Mouse (Mus musculus) hindbrain, embryonic 11.5 days (tissue): ENCODE measurements around the gene Dnaja2. TPM values are rescaled to one million over a fixed set of nuclear protein-coding genes. Genes with fewer than 3 reads are reported as not detected.

Experiments
- ATAC-seq: fragments of 200-750 bp; cut with Nextera tagmentation; 2 replicates; pipeline ENCODE4 v1.8.0; 2017; ENCODE audit warnings: mild to moderate bottlenecking, moderate TSS enrichment, moderate library complexity; ENCODE audit not compliant: low FRiP score
- DNase-seq: peaks from one replicate; pipeline ENCODE4 v3.0.0-alpha.2; 2015; ENCODE audit warnings: low spot score
- H3K27ac ChIP-seq: fragments of 300-500 bp; sonication (generic); 2 replicates; pipeline ENCODE4 v1.5.1; 2014; ENCODE audit warnings: mild to moderate bottlenecking, low read depth, low read length
- H3K27me3 ChIP-seq: fragments of 300-500 bp; sonication (generic); 2 replicates; pipeline ENCODE4 v1.6.1; 2014; ENCODE audit warnings: mild to moderate bottlenecking, low read length, moderate library complexity, mixed read lengths; ENCODE audit not compliant: control insufficient read depth, insufficient read depth
- H3K36me3 ChIP-seq: fragments of 300-500 bp; sonication (generic); 2 replicates; pipeline ENCODE4 v1.6.1; 2014; ENCODE audit warnings: mild to moderate bottlenecking, low read length, moderate library complexity, mixed read lengths; ENCODE audit not compliant: control insufficient read depth, insufficient read depth
- H3K4me1 ChIP-seq: fragments of 300-500 bp; sonication (generic); replicated peaks from 2 replicates; pipeline ENCODE4 v1.6.1; 2014; ENCODE audit warnings: low read length, mixed read lengths; ENCODE audit not compliant: control insufficient read depth, insufficient read depth
- H3K4me2 ChIP-seq: fragments of 300-500 bp; sonication (generic); replicated peaks from 2 replicates; pipeline ENCODE4 v1.6.1; 2014; ENCODE audit warnings: mild to moderate bottlenecking, low read depth, low read length
- H3K4me3 ChIP-seq: fragments of 300-500 bp; sonication (generic); 2 replicates; pipeline ENCODE4 v1.5.1; 2014; ENCODE audit warnings: low read depth, low read length
- H3K9ac ChIP-seq: fragments of 300-500 bp; sonication (generic); 2 replicates; pipeline ENCODE4 v1.6.1; 2014; ENCODE audit warnings: low read depth, low read length
- H3K9me3 ChIP-seq: fragments of 300-500 bp; sonication (generic); 2 replicates; pipeline ENCODE4 v1.6.1; 2016; ENCODE audit warnings: low read length; ENCODE audit not compliant: control insufficient read depth
- WGBS: fragments of 180-500 bp; shearing (Covaris S2); extraction: QIAGEN DNeasy Blood & Tissue Kit; methylation state at CpG from one replicate; pipeline ENCODE4 v1.1.7; 2014; 5-methylcytosine and 5-hydroxymethylcytosine counted together
- polyA plus RNA-seq: library from polyadenylated mRNA; unstranded; fragments of >200 nt; fragmentation: Nextera tagmentation; extraction: Ambion mirVana; gene quantifications from 2 replicates; pipeline ENCODE4 v1.2.1, GENCODE M21; 2014

The Dnaja2 gene
- polyA plus RNA-seq, 1 experiment from 2014 or later, result 209 TPM

- H3K4me3 ChIP-seq, result no peak overlapping the region
- H3K4me1 ChIP-seq, result no peaks in the 10 kb centered on the region
- H3K27ac ChIP-seq, result no peak overlapping the region
- no peaks in the 10 kb centered on the region for H3K9me3 ChIP-seq
- no peaks in the 10 kb centered on the region for H3K27me3 ChIP-seq
- no peak for DNase-seq
- no peak for ATAC-seq
- H3K9ac ChIP-seq, result no peak overlapping the region
- 73% methylated on average over 2 of the region's 2 CpGs for WGBS
- H3K4me2 ChIP-seq, result no peak overlapping the region
- H3K36me3 ChIP-seq, result no peaks in the 10 kb centered on the region
Observed at GRCm38 (mm10) chr8:85502381-85502780, 52.8 kb downstream of the Dnaja2 start.

- ATAC-seq, result no peak
- Histone ChIP-seq H3K27ac (no peak overlapping the region), H3K4me3 (no peak overlapping the region), H3K9ac (no peak overlapping the region), H3K4me1 (no peaks in the 10 kb centered on the region), H3K9me3 (no peaks in the 10 kb centered on the region), H3K4me2 (no peak overlapping the region), H3K36me3 (no peaks in the 10 kb centered on the region), H3K27me3 (no peaks in the 10 kb centered on the region)
- WGBS, result 73% methylated on average over 11 of the region's 11 CpGs
- no peak for DNase-seq
Observed at GRCm38 (mm10) chr8:85500955-85501685, 54.0 kb downstream of the Dnaja2 start.

GRCm38 (mm10) chr8:85500460-85500859 is 54.7 kb downstream of the Dnaja2 start:
- WGBS, result 91% methylated on average over 10 of the region's 10 CpGs
- DNase-seq (no peak), ATAC-seq (no peak)
- no peaks in the 10 kb centered on the region for H3K27me3 ChIP-seq
- no peak overlapping the region for H3K9ac ChIP-seq
- H3K4me3 ChIP-seq, result no peak overlapping the region
- H3K36me3 ChIP-seq, result no peaks in the 10 kb centered on the region
- no peak overlapping the region for H3K4me2 ChIP-seq
- H3K9me3 ChIP-seq, result no peaks in the 10 kb centered on the region
- no peaks in the 10 kb centered on the region for H3K4me1 ChIP-seq
- H3K27ac ChIP-seq, result no peak overlapping the region

- DNase-seq (no peak), ATAC-seq (no peak)
Observed at GRCm38 (mm10) chr8:85498577-85498976, 56.6 kb downstream of the Dnaja2 start.

DNA sequence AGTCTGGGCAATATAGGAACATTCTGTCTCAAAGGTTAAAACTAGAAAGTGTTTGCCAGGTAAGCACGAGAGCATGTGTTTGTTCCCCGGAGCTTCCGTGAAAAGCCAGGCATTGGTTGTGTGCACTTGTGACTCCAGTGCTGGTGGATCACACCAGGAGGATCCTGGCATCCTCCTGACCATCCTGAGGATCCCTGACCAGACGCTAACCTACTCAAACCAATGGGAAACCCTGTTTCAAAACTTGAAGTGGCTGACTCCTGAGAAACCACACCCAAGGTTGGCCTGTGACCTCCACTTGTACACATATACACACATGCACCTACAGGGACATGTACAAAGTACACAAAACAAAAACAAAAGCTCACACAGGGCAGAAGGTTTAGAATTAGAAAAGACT is 58.4 kb downstream of the Dnaja2 start:
- DNase-seq (no peak), ATAC-seq (no peak)
- Histone ChIP-seq H3K4me3 (no peak overlapping the region), H3K4me1 (peaks cover 3% of the 10 kb centered on the region; the same call in 1 of the 2 replicates), H3K4me2 (no peak overlapping the region), H3K27me3 (no peaks in the 10 kb centered on the region), H3K36me3 (no peaks in the 10 kb centered on the region), H3K9ac (no peak overlapping the region), H3K9me3 (no peaks in the 10 kb centered on the region), H3K27ac (no peak overlapping the region)
- WGBS, result 91% methylated on average over 4 of the region's 4 CpGs

More at GRCm38 (mm10) chr8:85498577-85498976, 56.6 kb downstream of the Dnaja2 start:
- H3K36me3 ChIP-seq, result no peaks in the 10 kb centered on the region
- H3K27ac ChIP-seq, result no peak overlapping the region
- no peaks in the 10 kb centered on the region for H3K9me3 ChIP-seq
- H3K9ac ChIP-seq, result no peak overlapping the region
- no peaks in the 10 kb centered on the region for H3K27me3 ChIP-seq
- no peak overlapping the region for H3K4me2 ChIP-seq
- no peak overlapping the region for H3K4me3 ChIP-seq
- peaks cover 3% of the 10 kb centered on the region; the same call in 1 of the 2 replicates for H3K4me1 ChIP-seq
- 28% methylated on average over 2 of the region's 2 CpGs for WGBS

DNA sequence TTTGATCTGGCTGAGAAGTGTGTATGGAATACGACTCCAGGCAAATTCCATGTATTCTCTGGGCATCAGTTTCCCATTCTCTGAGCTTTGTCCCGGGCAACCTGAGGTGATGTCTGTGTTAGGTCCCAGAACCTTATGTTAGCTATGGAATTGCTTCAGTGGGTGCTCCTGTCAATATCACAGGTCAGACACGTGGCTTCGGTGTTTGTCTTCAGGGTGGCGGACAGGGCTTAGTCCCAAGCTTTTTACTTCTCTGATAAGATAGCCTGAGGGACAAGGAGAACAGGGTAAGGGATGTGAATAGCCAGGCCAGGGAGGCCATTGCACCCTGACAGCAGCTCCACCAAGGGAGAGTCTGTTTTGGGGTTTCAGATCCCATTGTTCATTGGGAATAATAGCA is 59.0 kb downstream of the Dnaja2 start:
- H3K4me1 ChIP-seq, result peaks cover 3% of the 10 kb centered on the region; the same call in 1 of the 2 replicates
- H3K9ac ChIP-seq, result no peak overlapping the region
- ATAC-seq, result no peak
- 88% methylated on average over 5 of the region's 5 CpGs for WGBS
- no peaks in the 10 kb centered on the region for H3K36me3 ChIP-seq
- H3K27ac ChIP-seq, result no peak overlapping the region
- H3K9me3 ChIP-seq, result no peaks in the 10 kb centered on the region
- no peaks in the 10 kb centered on the region for H3K27me3 ChIP-seq
- no peak for DNase-seq
- H3K4me2 ChIP-seq, result no peak overlapping the region
- no peak overlapping the region for H3K4me3 ChIP-seq

DNA sequence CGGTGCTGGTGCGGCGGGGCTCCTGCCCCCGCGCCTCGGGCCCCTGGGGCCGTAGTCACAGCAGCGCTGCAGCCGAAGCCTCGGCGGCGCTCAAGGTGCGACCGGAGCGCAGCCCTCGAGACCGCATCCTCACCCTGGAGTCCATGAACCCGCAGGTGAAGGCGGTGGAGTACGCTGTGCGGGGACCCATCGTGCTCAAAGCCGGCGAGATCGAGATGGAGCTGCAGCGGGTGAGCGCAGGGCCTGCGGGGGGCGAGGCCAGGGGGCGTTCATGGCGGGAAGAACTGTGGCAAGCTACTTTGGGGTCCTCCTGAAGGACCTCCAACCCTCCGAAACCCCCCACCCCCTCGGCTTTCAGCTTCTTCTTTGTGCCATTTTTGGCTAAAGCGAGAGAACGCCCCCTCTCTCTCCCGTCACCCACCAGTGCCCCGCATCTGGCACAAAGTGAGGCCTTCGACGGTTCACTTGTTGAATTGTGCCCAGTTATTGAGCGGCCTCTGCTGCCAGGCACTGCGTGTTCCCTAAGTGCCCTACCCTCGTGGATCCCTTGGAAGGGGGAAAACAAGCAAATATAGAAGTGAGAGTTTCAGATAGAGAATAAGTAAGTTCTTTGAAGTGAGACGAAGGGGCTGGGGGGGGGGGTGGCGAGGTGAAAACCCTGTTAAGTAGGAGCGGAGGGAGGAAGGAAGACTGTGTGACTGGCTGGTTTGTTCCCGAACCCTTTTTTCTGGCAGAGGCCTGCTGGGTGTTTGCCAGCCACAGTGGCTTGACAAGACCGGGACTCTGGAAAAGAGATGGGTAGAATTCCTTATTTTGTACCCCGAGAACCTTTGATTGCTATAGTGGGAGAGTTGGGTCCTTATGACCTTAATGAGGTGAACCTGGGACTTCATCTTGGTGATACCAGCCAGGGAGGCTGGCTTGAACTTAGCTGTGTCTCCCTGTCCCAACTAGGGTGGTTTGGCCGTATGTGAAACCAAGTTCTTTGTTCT is 61.9 kb downstream of the Dnaja2 start:
- peak overlapping the region; percentile 83 for H3K4me3 ChIP-seq
- H3K4me2 ChIP-seq, result peak overlapping the region; percentile 92
- WGBS, result 10% methylated on average over 47 of the region's 49 CpGs
- no peak for DNase-seq
- no peaks in the 10 kb centered on the region for H3K36me3 ChIP-seq
- H3K9me3 ChIP-seq, result no peaks in the 10 kb centered on the region
- no peaks in the 10 kb centered on the region for H3K27me3 ChIP-seq
- ATAC-seq, result no peak; the same call in 1 of the 2 replicates
- H3K27ac ChIP-seq, result no peak overlapping the region
- H3K4me1 ChIP-seq, result peaks cover 3% of the 10 kb centered on the region; the same call in 1 of the 2 replicates
- peak overlapping the region; percentile 80 for H3K9ac ChIP-seq

DNA sequence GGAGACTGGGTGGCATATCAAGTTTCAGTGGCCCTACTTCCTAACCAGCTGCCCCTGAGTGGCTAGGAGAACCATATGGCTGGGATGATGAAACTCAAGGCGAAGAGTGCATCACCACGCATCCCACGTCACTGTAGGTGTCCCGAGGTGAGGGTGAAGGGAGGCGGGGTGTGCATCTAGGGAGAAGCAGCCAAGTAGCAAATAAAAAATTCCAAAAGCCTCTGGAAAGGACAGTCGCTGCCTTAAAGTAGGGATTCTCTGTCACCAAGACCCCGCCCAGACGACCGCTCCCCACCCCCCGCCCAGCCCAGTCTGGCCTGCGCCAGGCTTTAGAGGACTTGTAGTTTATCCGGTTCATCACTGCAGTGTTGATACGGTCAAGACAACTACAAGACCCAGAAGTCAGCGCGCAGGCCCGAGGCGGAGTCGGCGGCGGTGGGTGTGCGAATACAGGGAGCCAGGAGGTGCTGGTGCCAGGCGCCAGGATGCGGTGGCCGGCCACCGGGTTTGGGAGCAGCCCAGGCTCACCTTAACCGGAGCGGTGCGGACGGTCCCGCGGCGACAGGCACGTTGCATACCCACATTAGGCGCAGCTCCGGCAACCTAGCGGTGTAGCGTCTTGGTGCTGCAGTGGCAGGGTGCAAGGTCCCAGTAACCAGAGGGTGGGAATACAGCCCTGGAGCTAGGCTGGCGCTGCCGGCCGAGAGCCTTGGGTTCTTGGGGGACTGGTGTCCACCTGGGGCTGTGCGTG is 62.8 kb downstream of the Dnaja2 start, which contains the start of gene Gpt2:
Gene Gpt2 (plus strand): TSS at position 452 of the 751 bp plus-strand sequence.
- peak; percentile 99 for ATAC-seq
- Histone ChIP-seq H3K4me3 (peak within 1 kb of the TSS; percentile 83), H3K36me3 (no peaks in the 10 kb centered on the region), H3K9me3 (no peaks in the 10 kb centered on the region), H3K27ac (0 out of 2 replicates have a peak within 1 kb of the TSS, but pooled peaks have one; percentile 1), H3K4me1 (peaks cover 3% of the 10 kb centered on the region; the same call in 1 of the 2 replicates), H3K27me3 (no peaks in the 10 kb centered on the region), H3K9ac (peak within 1 kb of the TSS; percentile 80), H3K4me2 (peak within 1 kb of the TSS; percentile 92)
- DNase-seq, result peak; percentile 93
- under 1% methylated on average over 41 of the region's 41 CpGs for WGBS
